Mouse (Mus musculus) large intestine, adult 2 months (tissue): ENCODE results near the gene Kmt2e. TPM values are rescaled to one million over a fixed set of nuclear protein-coding genes. Genes with fewer than 3 reads are reported as not detected.

ENCODE experiments used
- DNase-seq: peaks from one replicate; pipeline ENCODE4 v3.0.0-alpha.2; 2012; ENCODE audit warnings: low read depth, low spot score
- WGBS: fragments of 180-500 bp; shearing (Covaris S2); methylation state at CpG from one replicate; pipeline ENCODE4 v1.1.7; 2018; 5-methylcytosine and 5-hydroxymethylcytosine counted together
- polyA plus RNA-seq: library from polyadenylated mRNA; depleted of rRNA; stranded (reverse); fragments of >200 nt; gene quantifications from 2 replicates; pipeline ENCODE4 v1.2.3, GENCODE M21; 2012

Gene Kmt2e
- polyA plus RNA-seq, 1 experiment, result 5.7 TPM

- no peak for DNase-seq
- 52% methylated on average over 2 of the region's 2 CpGs for WGBS
Observed at GRCm38 (mm10) chr5:23490797-23491196, 56.6 kb downstream of the Kmt2e start.

- no peak for DNase-seq
- 82% methylated on average over 3 of the region's 3 CpGs for WGBS
Observed at GRCm38 (mm10) chr5:23496396-23496795, 62.2 kb downstream of the Kmt2e start.

DNA sequence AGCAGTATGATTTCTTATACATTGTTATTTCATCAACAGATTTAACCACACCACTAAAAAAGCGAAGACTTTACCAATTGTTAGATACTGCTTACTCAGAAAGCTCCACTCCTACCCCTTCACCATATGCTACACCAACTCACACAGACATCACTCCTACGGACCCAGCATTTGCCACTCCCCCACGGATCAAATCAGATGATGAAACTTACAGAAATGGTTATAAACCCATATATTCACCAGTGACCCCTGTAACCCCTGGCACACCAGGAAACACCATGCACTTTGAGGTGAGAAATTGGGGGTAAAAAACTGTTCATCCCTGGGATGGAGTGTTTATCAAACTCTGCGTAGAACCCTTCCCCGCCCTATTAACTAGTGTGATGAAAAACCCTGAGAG is 62.7 kb downstream of the Kmt2e start:
- WGBS, result 87% methylated on average over 5 of the region's 5 CpGs
- DNase-seq, result no peak

DNA sequence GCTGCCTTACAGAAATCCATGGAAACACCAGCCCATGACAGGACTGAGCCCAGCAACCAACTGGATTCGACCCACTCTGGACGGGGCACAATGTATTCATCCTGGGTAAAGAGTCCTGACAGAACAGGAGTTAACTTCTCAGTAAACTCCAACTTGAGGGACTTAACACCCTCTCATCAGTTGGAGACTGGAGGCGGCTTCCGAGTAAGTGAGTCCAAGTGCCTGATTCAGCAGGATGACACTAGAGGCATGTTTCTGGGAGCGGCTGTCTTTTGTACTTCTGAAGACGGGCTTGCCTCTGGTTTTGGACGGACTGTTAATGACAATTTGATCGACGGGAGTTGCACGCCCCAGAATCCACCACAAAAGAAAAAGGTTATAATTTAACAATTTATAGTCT is 63.7 kb downstream of the Kmt2e start:
- no peak for DNase-seq
- WGBS, result 85% methylated on average over 10 of the region's 10 CpGs

- 89% methylated on average over 16 of the region's 16 CpGs for WGBS
- no peak for DNase-seq
Observed at GRCm38 (mm10) chr5:23499257-23499656, 65.0 kb downstream of the Kmt2e start.

DNA sequence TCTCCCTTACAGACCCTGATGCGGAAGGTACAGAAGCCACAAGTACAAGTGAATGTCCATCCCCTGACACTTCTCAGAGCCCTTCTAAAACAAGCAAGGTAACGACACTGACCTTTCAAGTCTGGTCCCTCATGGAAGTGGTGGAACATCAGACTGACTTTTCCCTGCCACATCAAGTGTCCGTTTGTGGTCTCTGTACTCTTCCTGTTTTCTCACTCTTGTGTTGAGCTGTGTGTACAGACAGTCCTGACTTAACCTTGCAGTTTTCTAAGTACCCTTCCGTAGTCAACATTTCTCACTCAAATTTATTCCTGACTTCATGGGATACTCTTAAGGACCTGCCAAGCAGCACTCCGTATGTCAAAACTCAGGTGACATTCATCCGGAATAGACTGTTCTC is 66.5 kb downstream of the Kmt2e start:
- 82% methylated on average over 6 of the region's 6 CpGs for WGBS
- DNase-seq, result no peak

DNA sequence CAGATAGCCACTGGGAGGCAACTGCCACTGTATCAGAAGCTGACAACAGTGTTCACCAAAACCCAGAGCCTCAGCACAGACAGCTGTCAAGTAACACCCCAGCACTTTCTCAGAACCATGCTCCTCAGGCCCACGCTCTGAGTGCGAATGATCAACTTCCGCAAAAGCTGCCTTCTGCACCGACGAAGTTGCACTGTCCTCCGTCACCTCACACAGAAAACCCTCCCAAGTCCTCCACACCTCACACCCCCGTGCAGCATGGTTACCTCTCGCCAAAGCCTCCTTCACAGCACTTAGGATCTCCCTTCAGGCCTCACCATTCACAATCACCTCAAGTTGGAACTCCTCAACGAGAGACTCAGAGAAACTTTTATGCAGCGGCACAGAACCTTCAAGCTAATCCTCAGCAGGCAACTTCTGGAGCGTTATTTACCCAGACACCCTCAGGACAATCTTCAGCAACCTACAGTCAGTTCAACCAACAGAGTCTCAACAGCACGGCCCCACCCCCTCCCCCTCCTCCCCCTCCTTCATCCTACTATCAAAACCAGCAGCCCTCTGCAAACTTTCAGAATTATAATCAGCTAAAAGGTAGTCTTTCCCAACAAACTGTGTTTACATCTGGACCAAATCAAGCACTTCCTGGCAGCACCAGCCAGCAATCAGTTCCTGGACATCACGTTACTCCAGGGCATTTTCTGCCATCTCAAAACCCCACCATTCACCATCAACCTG is 67.5 kb downstream of the Kmt2e start:
- WGBS, result 82% methylated on average over 13 of the region's 13 CpGs
- DNase-seq, result no peak

- no peak for DNase-seq
Observed at GRCm38 (mm10) chr5:23502317-23502937, 68.2 kb downstream of the Kmt2e start.

DNA sequence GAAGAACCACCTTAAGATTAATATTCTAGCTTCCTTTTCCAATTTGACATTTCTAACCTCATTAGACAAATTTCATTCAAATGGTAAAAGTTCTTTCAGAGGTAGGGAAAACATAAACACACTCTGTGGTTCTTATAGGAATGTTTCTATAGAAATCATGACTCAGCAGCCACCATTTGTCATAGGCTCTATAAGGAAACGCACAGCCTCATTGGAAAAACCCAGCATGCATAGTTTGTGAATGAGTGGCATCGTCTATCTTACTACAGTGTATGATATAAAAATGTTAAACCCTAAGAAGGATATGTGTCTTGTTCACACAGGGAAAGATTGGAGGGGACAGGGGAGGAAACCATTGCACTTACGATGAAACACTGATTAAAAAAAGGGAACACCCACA is 71.3 kb downstream of the Kmt2e start:
- peak; percentile 16 for DNase-seq
- 27% methylated on average over 3 of the region's 3 CpGs for WGBS

More at GRCm38 (mm10) chr5:23502317-23502937, 68.2 kb downstream of the Kmt2e start:
- WGBS, result 82% methylated on average over 11 of the region's 13 CpGs

- DNase-seq, result no peak
- WGBS, result 78% methylated on average over 4 of the region's 4 CpGs
Observed at GRCm38 (mm10) chr5:23507210-23507609, 73.0 kb downstream of the Kmt2e start.

DNA sequence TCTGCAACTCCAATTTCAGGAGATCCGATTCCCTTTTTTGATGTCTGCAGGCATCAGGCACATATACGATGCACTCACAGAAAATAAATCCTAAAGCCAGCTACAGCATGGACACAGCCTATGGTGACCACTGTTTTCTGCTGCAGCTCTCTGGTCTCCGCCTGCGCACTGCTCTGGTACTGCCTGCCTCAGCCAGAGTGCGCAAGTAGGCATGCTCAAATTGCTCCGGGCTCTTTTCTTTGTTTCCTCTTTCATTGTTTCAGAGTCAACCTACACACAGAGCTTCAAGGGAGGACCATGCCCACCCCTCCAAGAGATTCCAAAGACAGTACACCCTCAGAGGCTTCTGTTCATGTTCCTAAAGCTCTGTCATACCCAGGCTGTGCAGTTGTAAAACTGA is 74.4 kb downstream of the Kmt2e start:
- DNase-seq, result no peak
- 91% methylated on average over 6 of the region's 6 CpGs for WGBS

DNA sequence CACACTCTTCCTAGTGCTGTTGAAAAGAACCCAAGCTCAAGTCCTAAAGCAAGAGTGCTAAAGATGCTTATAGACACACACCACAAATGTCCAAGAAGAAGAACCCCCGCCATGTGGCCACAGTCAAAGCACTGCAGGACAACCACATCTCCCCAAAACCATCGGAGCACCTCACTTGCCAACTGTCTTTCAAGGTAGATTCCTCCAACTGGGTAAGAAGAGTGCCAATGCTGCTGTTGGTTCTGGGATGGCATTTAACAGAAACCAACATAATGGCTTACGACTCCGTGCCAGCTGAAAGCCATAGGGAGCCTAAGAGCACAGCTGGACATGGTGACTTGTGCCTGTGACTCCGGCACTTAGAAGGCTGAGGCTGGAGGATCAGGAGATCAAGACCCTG is 77.2 kb downstream of the Kmt2e start:
- no peak for DNase-seq
- WGBS, result 97% methylated on average over 5 of the region's 5 CpGs

- DNase-seq, result no peak
- WGBS, result 90% methylated on average over 7 of the region's 7 CpGs
Observed at GRCm38 (mm10) chr5:23512556-23512955, 78.3 kb downstream of the Kmt2e start.

GRCm38 (mm10) chr5:23513468-23513867 is 79.2 kb downstream of the Kmt2e start:
- DNase-seq, result no peak

DNA sequence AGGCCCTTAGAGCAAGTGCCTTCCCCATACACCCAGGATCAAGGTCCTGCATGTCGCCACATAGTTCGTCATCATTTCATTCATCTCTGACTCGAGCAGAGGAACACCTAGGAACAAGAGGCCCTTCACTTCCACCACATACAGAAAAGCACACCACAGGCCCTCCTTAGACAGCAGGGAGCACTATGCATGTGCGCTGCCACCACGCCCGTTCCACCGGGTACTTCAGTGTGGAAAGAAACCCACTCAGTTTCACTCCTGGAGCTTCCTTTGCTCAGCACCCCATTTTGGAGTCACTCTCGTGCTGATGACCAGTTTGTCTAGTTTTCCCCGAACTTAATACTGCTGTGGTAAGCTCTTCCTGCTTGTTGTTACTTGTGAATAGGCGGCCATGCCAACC is 80.8 kb downstream of the Kmt2e start:
- 89% methylated on average over 10 of the region's 10 CpGs for WGBS
- no peak for DNase-seq

More at GRCm38 (mm10) chr5:23513468-23513867, 79.2 kb downstream of the Kmt2e start:
- WGBS, result 95% methylated on average over 13 of the region's 13 CpGs

DNA sequence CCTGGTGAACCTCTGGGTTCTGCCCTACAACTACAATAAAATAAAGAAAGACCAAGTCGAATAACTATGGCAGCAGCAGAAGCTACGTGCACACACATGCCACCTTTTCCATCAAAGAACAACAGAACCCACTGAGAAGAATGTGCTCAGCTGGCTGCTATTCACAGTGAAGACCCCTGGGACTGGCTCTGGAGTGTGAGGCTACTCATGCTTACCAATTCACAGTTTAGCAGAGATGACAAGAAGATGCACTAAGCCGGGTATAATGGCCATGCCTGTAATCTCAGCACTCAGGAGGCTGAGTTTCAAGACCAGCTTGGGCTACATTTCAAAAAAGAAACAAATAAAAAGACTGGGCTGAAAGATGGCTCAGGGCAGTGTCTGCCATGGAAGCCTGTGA is 82.7 kb downstream of the Kmt2e start:
- 87% methylated on average over 3 of the region's 3 CpGs for WGBS
- DNase-seq, result no peak

- DNase-seq, result no peak
- WGBS, result 90% methylated on average over 4 of the region's 4 CpGs
Observed at GRCm38 (mm10) chr5:23517839-23518238, 83.6 kb downstream of the Kmt2e start.

GRCm38 (mm10) chr5:23518673-23519072 is 84.4 kb downstream of the Kmt2e start:
- no peak for DNase-seq
- 36% methylated on average over 3 of the region's 3 CpGs for WGBS

- WGBS, result 97% methylated on average over 3 of the region's 3 CpGs
- no peak for DNase-seq
Observed at GRCm38 (mm10) chr5:23519679-23520078, 85.4 kb downstream of the Kmt2e start.

GRCm38 (mm10) chr5:23521645-23522044 is 87.4 kb downstream of the Kmt2e start:
- DNase-seq, result no peak
- WGBS, result 57% methylated on average over 1 of the region's 1 CpGs

DNA sequence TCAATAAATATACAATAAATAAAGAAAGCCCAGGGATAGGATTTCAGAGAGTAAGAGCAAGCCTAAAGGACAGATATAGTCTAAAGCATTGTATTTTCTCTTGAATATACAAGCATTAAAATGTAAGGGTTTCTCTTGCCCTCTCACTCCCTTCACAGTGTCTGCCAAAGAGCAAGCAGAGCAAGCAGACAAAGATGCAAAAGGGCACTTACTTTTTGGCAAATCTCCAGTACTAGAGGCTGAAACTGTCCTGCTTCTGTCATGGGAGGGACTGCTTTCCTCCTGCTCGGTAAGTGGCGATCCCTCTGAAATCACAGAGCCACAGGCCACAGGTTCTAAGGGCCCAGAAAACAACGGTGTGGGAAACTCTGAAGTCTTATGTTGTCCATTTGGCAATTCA is 89.7 kb downstream of the Kmt2e start:
- 66% methylated on average over 3 of the region's 3 CpGs for WGBS
- DNase-seq, result no peak
